Mouse (Mus musculus) heart, adult 10 weeks (tissue): ENCODE results near the gene Reps1. TPM values are rescaled to one million over a fixed set of nuclear protein-coding genes. Genes with fewer than 3 reads are reported as not detected.

Experiments used
- polyA plus RNA-seq: library from polyadenylated mRNA; stranded (reverse); fragments of 350-450 nt; fragmentation: Illumina TruSeq; extraction: RNeasy Lipid Tissue Mini Kit (QIAGEN cat#74804); gene quantifications from one replicate; pipeline ENCODE4 v1.2.3, GENCODE M21; 2014; ENCODE audit warnings: low read depth, low replicate concordance

The Reps1 gene
- polyA plus RNA-seq, result 31.2 TPM

GRCm38 (mm10) chr10:18055696-18056390 is at the start of gene Reps1:
Reps1 (plus strand) TSS chr10:18055861.

GRCm38 (mm10) chr10:18022741-18023347 is 32.8 kb upstream of the Reps1 start, which contains the start of gene Abracl:
Abracl (minus strand) TSS chr10:18023288.

Other genes starting within 250 kb of the Reps1 start
- gene Heca, start 107.8 kb upstream of the Reps1 start, polyA plus RNA-seq, result 30.6 TPM
- gene Abracl, start 32.6 kb upstream of the Reps1 start, polyA plus RNA-seq, result 51.6 TPM
- not detected for gene Ect2l, start 155.0 kb downstream of the Reps1 start, polyA plus RNA-seq
- gene Ccdc28a, start 179.1 kb downstream of the Reps1 start, polyA plus RNA-seq, result 21.1 TPM